Mouse (Mus musculus): ENCODE results near the gene Gm6465. TPM values are rescaled to one million over a fixed set of nuclear protein-coding genes. Genes with fewer than 3 reads are reported as not detected.
"Not testable (repeated sequence)": the region's sequence is repeated elsewhere in the genome, so short reads cannot be mapped to it uniquely, and the experiment has no call there.

Gene Gm6465
- polyA plus RNA-seq (2014; fragmentation: Nextera tagmentation; extraction: Ambion mirVana), result not detected in 2 replicates

DNA sequence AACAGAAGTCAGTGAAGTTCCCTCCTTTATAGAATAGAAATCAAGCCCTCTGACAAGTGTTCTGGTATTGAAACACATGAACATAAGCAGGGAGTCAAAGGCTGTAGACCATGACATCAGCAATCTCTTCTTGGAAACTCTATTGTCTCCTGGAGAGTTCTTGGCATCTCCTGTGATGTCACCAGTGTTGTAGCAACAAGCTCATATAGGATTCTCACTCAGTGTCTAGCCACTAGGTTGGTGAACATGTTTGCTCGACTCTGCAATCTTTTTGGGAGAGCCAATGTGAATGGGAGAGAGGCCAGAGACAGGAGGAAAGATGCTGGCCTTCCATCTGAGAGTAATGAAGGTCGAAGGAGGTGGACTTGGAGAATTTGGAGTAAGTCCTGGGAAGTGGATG is at the start of gene Gm6465:
Gm6465 (plus strand) TSS at position 301 of the 400 bp plus-strand sequence.
- DNase-seq; ATAC-seq (ENCODE audit: insufficient read depth); H3K9ac ChIP-seq; H3K4me2 ChIP-seq; H3K27me3 ChIP-seq (ENCODE audit: insufficient read depth, low read length); H3K27ac ChIP-seq (ENCODE audit: low read depth); H3K36me3 ChIP-seq (ENCODE audit: insufficient read depth); H3K4me3 ChIP-seq (ENCODE audit: low read depth, low read length); H3K9me3 ChIP-seq (ENCODE audit: low read depth, low read length); H3K4me1 ChIP-seq (ENCODE audit: insufficient read depth): not testable (repeated sequence)
- 34% methylated on average over 2 of the region's 2 CpGs for WGBS

DNA sequence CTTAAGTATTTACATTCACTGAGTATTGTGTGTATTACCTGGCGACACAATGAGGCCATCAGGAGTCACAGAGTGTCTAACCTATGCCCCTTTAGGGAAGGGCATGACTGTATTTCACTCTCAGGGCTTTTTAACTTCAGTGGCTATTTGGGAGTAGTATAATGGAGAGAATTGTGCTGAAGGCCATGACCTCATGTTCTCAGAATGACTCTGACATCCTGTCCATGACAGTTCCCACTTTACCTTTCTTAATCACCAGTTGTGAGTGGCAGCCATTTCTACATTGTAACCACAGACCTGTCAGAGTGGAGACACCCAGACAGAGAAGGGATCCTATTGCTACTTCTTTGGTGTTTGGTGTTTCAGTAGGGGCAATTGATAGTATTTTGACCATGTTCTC is 485 bp downstream of the Gm6465 start:
- H3K4me3 ChIP-seq (ENCODE audit: low read depth, low read length); ATAC-seq (ENCODE audit: insufficient read depth); H3K4me1 ChIP-seq (ENCODE audit: insufficient read depth); H3K4me2 ChIP-seq; H3K9me3 ChIP-seq (ENCODE audit: low read depth, low read length); H3K27ac ChIP-seq (ENCODE audit: low read depth); DNase-seq; H3K9ac ChIP-seq; H3K27me3 ChIP-seq (ENCODE audit: insufficient read depth, low read length); H3K36me3 ChIP-seq (ENCODE audit: insufficient read depth): not testable (repeated sequence)
- WGBS, result 49% methylated on average over 1 of the region's 1 CpGs

DNA sequence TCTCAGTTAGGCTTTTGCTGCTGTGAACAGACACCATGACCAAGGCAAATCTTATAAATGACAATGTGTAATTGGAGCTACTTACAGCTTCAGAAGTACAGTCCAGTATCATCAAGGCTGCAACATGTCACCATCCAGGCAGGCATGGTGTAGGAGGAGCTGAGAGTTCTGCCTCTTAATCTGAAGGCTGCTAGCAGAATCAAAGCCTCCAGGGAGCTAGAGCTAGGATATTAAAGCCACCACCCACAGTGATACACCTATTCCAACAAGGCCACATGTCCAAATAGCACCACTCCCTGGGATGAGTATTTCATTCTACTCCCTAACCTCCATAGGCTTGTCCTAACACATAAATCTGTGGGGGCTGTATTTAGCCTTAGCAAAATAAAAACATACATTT is 12.6 kb downstream of the Gm6465 start:
- not testable (repeated sequence) for H3K9me3 ChIP-seq (ENCODE audit: low read depth, low read length); H3K27me3 ChIP-seq (ENCODE audit: insufficient read depth, low read length); H3K9ac ChIP-seq; ATAC-seq (ENCODE audit: insufficient read depth); H3K36me3 ChIP-seq (ENCODE audit: insufficient read depth); H3K4me2 ChIP-seq; H3K4me1 ChIP-seq (ENCODE audit: insufficient read depth); H3K4me3 ChIP-seq (ENCODE audit: low read depth, low read length); H3K27ac ChIP-seq (ENCODE audit: low read depth); DNase-seq

Other genes starting within 250 kb of the Gm6465 start
- not detected in 2 replicates for gene Gm8922, start 163.6 kb upstream of the Gm6465 start, polyA plus RNA-seq (2014; fragmentation: Nextera tagmentation; extraction: Ambion mirVana)
- not detected in 2 replicates for gene Gm8926, start 75.0 kb upstream of the Gm6465 start, polyA plus RNA-seq (2014; fragmentation: Nextera tagmentation; extraction: Ambion mirVana)
- gene 4933402N22Rik, start 72.5 kb downstream of the Gm6465 start, polyA plus RNA-seq (2014; fragmentation: Nextera tagmentation; extraction: Ambion mirVana), result not detected in 2 replicates

All from lung, embryonic 14.5 days (tissue).